Mouse (Mus musculus): ENCODE results near the gene Rasd1. TPM values are rescaled to one million over a fixed set of nuclear protein-coding genes. Genes with fewer than 3 reads are reported as not detected.

Rasd1 gene
- polyA plus RNA-seq, 1 experiment from 2014 or later = 1.3 TPM

GRCm38 (mm10) chr11:59964163-59964758 lies 483 bp downstream of the Rasd1 start:
- H3K27ac ChIP-seq (replicated peaks) = peak overlapping the region; percentile 83; the same call in 1 of the 2 replicates

GRCm38 (mm10) chr11:59963364-59964162 lies 1.2 kb downstream of the Rasd1 start:
- Histone ChIP-seq H3K4me3 (ENCODE audit: low read depth, low read length) (peak overlapping the region; percentile 46), H3K36me3 (ENCODE audit: control insufficient read depth, insufficient read depth, low read length) (peaks cover 9% of the 10 kb centered on the region), H3K4me2 (replicated peaks; ENCODE audit: low read depth) (peak overlapping the region; percentile 92), H3K27ac (replicated peaks) (no peak overlapping the region), H3K4me1 (replicated peaks; ENCODE audit: control insufficient read depth, insufficient read depth) (0 out of 2 replicates have a peak, but pooled peaks cover 2% of the 10 kb centered on the region), H3K9me3 (ENCODE audit: control insufficient read depth, low read length) (no peaks in the 10 kb centered on the region), H3K27me3 (ENCODE audit: control insufficient read depth, insufficient read depth, low read length) (no peaks in the 10 kb centered on the region), H3K9ac (ENCODE audit: low read length) (peak overlapping the region; percentile 52)
- TF ChIP-seq CTCF (IDR thresholded peaks at IDR 0.05; ENCODE audit: low read depth) (no peak), EP300 (optimal IDR thresholded peaks at IDR 0.05) (no peak)
- WGBS = 15% methylated on average over 34 of the region's 34 CpGs
- ATAC-seq (ENCODE audit: low FRiP score, low TSS enrichment) (no peak), DNase-seq (ENCODE audit: low spot score) (no peak)

More at GRCm38 (mm10) chr11:59964163-59964758, 483 bp downstream of the Rasd1 start:
- H3K27me3 ChIP-seq (ENCODE audit: control insufficient read depth, insufficient read depth, low read length) = no peaks in the 10 kb centered on the region
- H3K4me3 ChIP-seq (ENCODE audit: low read depth, low read length) = peak overlapping the region; percentile 46
- 0 out of 2 replicates have a peak, but pooled peaks cover 2% of the 10 kb centered on the region for H3K4me1 ChIP-seq (replicated peaks; ENCODE audit: control insufficient read depth, insufficient read depth)
- H3K9ac ChIP-seq (ENCODE audit: low read length) = peak overlapping the region; percentile 52
- no peaks in the 10 kb centered on the region for H3K9me3 ChIP-seq (ENCODE audit: control insufficient read depth, low read length)
- ATAC-seq (ENCODE audit: low FRiP score, low TSS enrichment) (no peak), DNase-seq (ENCODE audit: low spot score) (peak; percentile 33)
- peak overlapping the region; percentile 92 for H3K4me2 ChIP-seq (replicated peaks; ENCODE audit: low read depth)
- no peak for TF ChIP-seq CTCF (IDR thresholded peaks at IDR 0.05; ENCODE audit: low read depth)
- TF ChIP-seq EP300 (optimal IDR thresholded peaks at IDR 0.05) = no peak
- under 1% methylated on average over 33 of the region's 33 CpGs for WGBS
- H3K36me3 ChIP-seq (ENCODE audit: control insufficient read depth, insufficient read depth, low read length) = peaks cover 9% of the 10 kb centered on the region

- H3K9me3 ChIP-seq (ENCODE audit: control insufficient read depth, low read length) = no peaks in the 10 kb centered on the region
Measured at GRCm38 (mm10) chr11:59962590-59962989, 2.2 kb downstream of the Rasd1 start.

GRCm38 (mm10) chr11:59961338-59961875 lies 3.3 kb downstream of the Rasd1 start:
- Histone ChIP-seq H3K4me2 (replicated peaks; ENCODE audit: low read depth) (no peak overlapping the region), H3K27ac (replicated peaks) (no peak overlapping the region), H3K4me3 (ENCODE audit: low read depth, low read length) (no peak overlapping the region), H3K9me3 (ENCODE audit: control insufficient read depth, low read length) (no peaks in the 10 kb centered on the region), H3K27me3 (ENCODE audit: control insufficient read depth, insufficient read depth, low read length) (no peaks in the 10 kb centered on the region), H3K4me1 (replicated peaks; ENCODE audit: control insufficient read depth, insufficient read depth) (0 out of 2 replicates have a peak, but pooled peaks cover 2% of the 10 kb centered on the region), H3K36me3 (ENCODE audit: control insufficient read depth, insufficient read depth, low read length) (peaks cover 9% of the 10 kb centered on the region), H3K9ac (ENCODE audit: low read length) (no peak overlapping the region)
- TF ChIP-seq CTCF (IDR thresholded peaks at IDR 0.05; ENCODE audit: low read depth) (no peak), EP300 (optimal IDR thresholded peaks at IDR 0.05) (no peak)
- ATAC-seq (ENCODE audit: low FRiP score, low TSS enrichment) = no peak
- no peak for DNase-seq (ENCODE audit: low spot score)
- 82% methylated on average over 9 of the region's 9 CpGs for whole genome bisulfite sequencing

More at GRCm38 (mm10) chr11:59962590-59962989, 2.2 kb downstream of the Rasd1 start:
- Histone ChIP-seq H3K4me2 (replicated peaks; ENCODE audit: low read depth) (no peak overlapping the region), H3K4me1 (replicated peaks; ENCODE audit: control insufficient read depth, insufficient read depth) (0 out of 2 replicates have a peak, but pooled peaks cover 2% of the 10 kb centered on the region), H3K9ac (ENCODE audit: low read length) (no peak overlapping the region), H3K27me3 (ENCODE audit: control insufficient read depth, insufficient read depth, low read length) (no peaks in the 10 kb centered on the region), H3K27ac (replicated peaks) (no peak overlapping the region), H3K36me3 (ENCODE audit: control insufficient read depth, insufficient read depth, low read length) (peaks cover 9% of the 10 kb centered on the region), H3K4me3 (ENCODE audit: low read depth, low read length) (no peak overlapping the region)
- no peak for TF ChIP-seq EP300 (optimal IDR thresholded peaks at IDR 0.05)
- TF ChIP-seq CTCF (IDR thresholded peaks at IDR 0.05; ENCODE audit: low read depth) = no peak
- DNase-seq (ENCODE audit: low spot score) (no peak), ATAC-seq (ENCODE audit: low FRiP score, low TSS enrichment) (no peak)
- 85% methylated on average over 3 of the region's 3 CpGs for WGBS

GRCm38 (mm10) chr11:59960476-59961337 lies 4.0 kb downstream of the Rasd1 start:
- TF ChIP-seq EP300 (optimal IDR thresholded peaks at IDR 0.05) = no peak
- TF ChIP-seq CTCF (IDR thresholded peaks at IDR 0.05; ENCODE audit: low read depth) = no peak
- ATAC-seq (ENCODE audit: low FRiP score, low TSS enrichment) (no peak), DNase-seq (ENCODE audit: low spot score) (no peak)
- Histone ChIP-seq H3K4me2 (replicated peaks; ENCODE audit: low read depth) (no peak overlapping the region), H3K27ac (replicated peaks) (no peak overlapping the region), H3K4me1 (replicated peaks; ENCODE audit: control insufficient read depth, insufficient read depth) (0 out of 2 replicates have a peak, but pooled peaks cover 2% of the 10 kb centered on the region), H3K9ac (ENCODE audit: low read length) (no peak overlapping the region), H3K4me3 (ENCODE audit: low read depth, low read length) (no peak overlapping the region), H3K27me3 (ENCODE audit: control insufficient read depth, insufficient read depth, low read length) (no peaks in the 10 kb centered on the region), H3K36me3 (ENCODE audit: control insufficient read depth, insufficient read depth, low read length) (peaks cover 9% of the 10 kb centered on the region), H3K9me3 (ENCODE audit: control insufficient read depth, low read length) (no peaks in the 10 kb centered on the region)
- 86% methylated on average over 20 of the region's 20 CpGs for WGBS

All from stomach, postnatal 0 days (tissue).